Mouse (Mus musculus) cortical plate, adult 2 months (tissue): ENCODE measurements around the gene Errfi1. TPM values are rescaled to one million over a fixed set of nuclear protein-coding genes. Genes with fewer than 3 reads are reported as not detected.
"Not testable (repeated sequence)": the region's sequence is repeated elsewhere in the genome, so short reads cannot be mapped to it uniquely, and the experiment has no call there.

ENCODE experiments used
- H3K27ac ChIP-seq: fragments of 200-500 bp; 2 replicates; pipeline ENCODE4 v1.5.1; 2012; ENCODE audit warnings: low read length, control low read depth, inconsistent platforms; ENCODE audit not compliant: insufficient read depth
- H3K4me1 ChIP-seq: fragments of 200-500 bp; 2 replicates; pipeline ENCODE4 v1.6.1; 2011; ENCODE audit warnings: low read length; ENCODE audit not compliant: control insufficient read depth, insufficient read depth
- H3K4me3 ChIP-seq: fragments of 200-500 bp; 2 replicates; pipeline ENCODE4 v1.5.1; 2011; ENCODE audit warnings: mild to moderate bottlenecking, low read length, control low read depth; ENCODE audit not compliant: insufficient read depth
- CTCF ChIP-seq: fragments of 200-500 bp; IDR thresholded peaks from 2 replicates; pipeline ENCODE4 v1.5.1; 2011; ENCODE audit warnings: mild to moderate bottlenecking, control low read depth, low read length; ENCODE audit not compliant: insufficient read depth; ENCODE audit errors: extremely low read depth
- POLR2A ChIP-seq: fragments of 200-500 bp; IDR thresholded peaks from 2 replicates; pipeline ENCODE4 v1.6.1; 2011; ENCODE audit warnings: mild to moderate bottlenecking, low read length, control low read depth; ENCODE audit not compliant: insufficient read depth; ENCODE audit errors: extremely low read depth
- polyA plus RNA-seq: library from polyadenylated mRNA; depleted of rRNA; stranded (reverse); fragments of >200 nt; gene quantifications from 2 replicates; pipeline ENCODE4 v1.2.3, GENCODE M21; 2012

The Errfi1 gene
- polyA plus RNA-seq, 1 experiment: 22.5 TPM

GRCm38 (mm10) chr4:150872681-150873080 is 19.0 kb downstream of the Errfi1 start:
- TF ChIP-seq POLR2A: no peak
- no peak for TF ChIP-seq CTCF
- Histone ChIP-seq H3K4me1 (peaks cover 6% of the 10 kb centered on the region; the same call in 1 of the 2 replicates), H3K27ac (peak overlapping the region; percentile 9; the same call in 1 of the 2 replicates), H3K4me3 (no peak overlapping the region)

GRCm38 (mm10) chr4:150874416-150874815 is 20.7 kb downstream of the Errfi1 start:
- not testable (repeated sequence) for H3K4me1 ChIP-seq, H3K4me3 ChIP-seq, H3K27ac ChIP-seq

- Histone ChIP-seq H3K27ac (no peak overlapping the region), H3K4me1 (peaks cover 3% of the 10 kb centered on the region; the same call in 1 of the 2 replicates), H3K4me3 (no peak overlapping the region)
- no peak for TF ChIP-seq CTCF
- no peak for TF ChIP-seq POLR2A
Observed at GRCm38 (mm10) chr4:150875393-150875792, 21.7 kb downstream of the Errfi1 start.

GRCm38 (mm10) chr4:150879631-150880030 is 25.9 kb downstream of the Errfi1 start:
- TF ChIP-seq POLR2A: no peak
- TF ChIP-seq CTCF: no peak
- no peaks in the 10 kb centered on the region for H3K4me1 ChIP-seq
- no peak overlapping the region for H3K27ac ChIP-seq
- H3K4me3 ChIP-seq: no peak overlapping the region

- no peak overlapping the region for H3K4me3 ChIP-seq
- no peak for TF ChIP-seq CTCF
- no peak for TF ChIP-seq POLR2A
- no peaks in the 10 kb centered on the region for H3K4me1 ChIP-seq
- no peak overlapping the region for H3K27ac ChIP-seq
Observed at GRCm38 (mm10) chr4:150880364-150880763, 26.6 kb downstream of the Errfi1 start.

GRCm38 (mm10) chr4:150882632-150883031 is 28.9 kb downstream of the Errfi1 start:
- TF ChIP-seq CTCF: no peak
- no peak for TF ChIP-seq POLR2A
- Histone ChIP-seq H3K4me1 (no peaks in the 10 kb centered on the region), H3K27ac (no peak overlapping the region), H3K4me3 (no peak overlapping the region)

- H3K4me1 ChIP-seq: no peaks in the 10 kb centered on the region
- TF ChIP-seq CTCF: no peak
- TF ChIP-seq POLR2A: no peak
- no peak overlapping the region for H3K27ac ChIP-seq
Observed at GRCm38 (mm10) chr4:150887903-150888302, 34.2 kb downstream of the Errfi1 start.

GRCm38 (mm10) chr4:150888492-150888891 is 34.8 kb downstream of the Errfi1 start:
- Histone ChIP-seq H3K27ac (no peak overlapping the region), H3K4me3 (no peak overlapping the region), H3K4me1 (no peaks in the 10 kb centered on the region)
- no peak for TF ChIP-seq POLR2A
- TF ChIP-seq CTCF: no peak

More at GRCm38 (mm10) chr4:150887903-150888302, 34.2 kb downstream of the Errfi1 start:
- H3K4me3 ChIP-seq: no peak overlapping the region

GRCm38 (mm10) chr4:150889273-150889954 is 35.7 kb downstream of the Errfi1 start:
- TF ChIP-seq CTCF: no peak
- TF ChIP-seq POLR2A: no peak
- Histone ChIP-seq H3K4me3 (no peak overlapping the region), H3K4me1 (no peaks in the 10 kb centered on the region), H3K27ac (no peak overlapping the region)

GRCm38 (mm10) chr4:150889955-150890315 is 36.2 kb downstream of the Errfi1 start:
- TF ChIP-seq CTCF (no peak), POLR2A (no peak)
- Histone ChIP-seq H3K4me1 (no peaks in the 10 kb centered on the region), H3K27ac (no peak overlapping the region), H3K4me3 (no peak overlapping the region)
